Mouse (Mus musculus) pancreas, adult 10 weeks (tissue): ENCODE measurements around the gene Cacng7. TPM values are rescaled to one million over a fixed set of nuclear protein-coding genes. Genes with fewer than 3 reads are reported as not detected.

Source experiments
- polyA plus RNA-seq: library from polyadenylated mRNA; stranded (reverse); fragments of 350-450 nt; fragmentation: Illumina TruSeq; extraction: RNeasy Lipid Tissue Mini Kit (QIAGEN cat#74804); gene quantifications from one replicate; pipeline ENCODE4 v1.2.3, GENCODE M21; 2015; ENCODE audit warnings: low read depth, low replicate concordance; ENCODE audit not compliant: insufficient read depth

Cacng7 gene
- polyA plus RNA-seq, result 2.0 TPM

DNA sequence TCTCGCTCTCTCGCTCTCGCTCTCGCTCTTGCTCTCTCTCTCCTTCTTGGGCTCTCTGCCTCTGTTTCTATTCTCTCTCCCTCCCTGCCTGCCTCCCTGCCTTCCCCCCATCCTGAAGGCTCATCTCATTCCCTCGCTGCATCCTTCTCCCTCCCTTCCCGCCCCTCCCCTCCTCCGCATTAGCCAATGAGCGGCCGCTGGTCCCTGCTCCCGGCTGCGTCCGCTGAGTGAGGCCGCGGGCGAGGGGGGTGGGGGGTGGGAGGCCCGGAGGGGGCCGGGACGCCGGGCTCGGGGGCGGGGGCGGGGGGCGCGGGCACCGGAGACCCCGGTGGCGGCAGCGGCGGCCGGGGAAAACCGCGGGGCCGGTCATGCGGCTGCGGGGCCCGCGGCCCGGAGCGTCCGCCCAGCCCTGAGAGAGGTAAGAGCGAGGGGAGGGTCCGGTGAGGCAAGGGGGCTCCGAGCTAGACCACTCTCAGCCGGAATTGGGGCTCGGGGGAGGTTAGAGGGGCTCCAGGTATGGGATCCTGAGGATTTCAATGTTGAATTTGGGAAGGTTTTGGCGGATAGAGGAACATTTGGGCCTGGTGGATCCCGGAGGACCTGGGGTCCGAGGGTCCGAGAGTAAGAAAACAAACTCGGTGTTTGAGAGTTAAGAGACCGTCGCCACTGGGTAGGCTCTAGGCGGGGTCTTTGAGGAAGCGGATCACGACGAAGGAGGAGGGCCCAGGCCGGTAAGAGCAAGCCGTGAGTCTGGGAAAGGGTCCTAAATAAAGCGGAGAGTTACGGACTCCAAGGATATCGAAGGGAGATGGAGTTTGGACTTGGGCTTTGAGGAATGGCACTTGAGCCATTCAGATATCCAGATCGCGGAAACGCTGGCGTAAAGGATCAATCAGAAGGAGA lies at the start of gene Cacng7:
Cacng7 (plus strand) TSS at position 337 of the 903 bp plus-strand sequence.

DNA sequence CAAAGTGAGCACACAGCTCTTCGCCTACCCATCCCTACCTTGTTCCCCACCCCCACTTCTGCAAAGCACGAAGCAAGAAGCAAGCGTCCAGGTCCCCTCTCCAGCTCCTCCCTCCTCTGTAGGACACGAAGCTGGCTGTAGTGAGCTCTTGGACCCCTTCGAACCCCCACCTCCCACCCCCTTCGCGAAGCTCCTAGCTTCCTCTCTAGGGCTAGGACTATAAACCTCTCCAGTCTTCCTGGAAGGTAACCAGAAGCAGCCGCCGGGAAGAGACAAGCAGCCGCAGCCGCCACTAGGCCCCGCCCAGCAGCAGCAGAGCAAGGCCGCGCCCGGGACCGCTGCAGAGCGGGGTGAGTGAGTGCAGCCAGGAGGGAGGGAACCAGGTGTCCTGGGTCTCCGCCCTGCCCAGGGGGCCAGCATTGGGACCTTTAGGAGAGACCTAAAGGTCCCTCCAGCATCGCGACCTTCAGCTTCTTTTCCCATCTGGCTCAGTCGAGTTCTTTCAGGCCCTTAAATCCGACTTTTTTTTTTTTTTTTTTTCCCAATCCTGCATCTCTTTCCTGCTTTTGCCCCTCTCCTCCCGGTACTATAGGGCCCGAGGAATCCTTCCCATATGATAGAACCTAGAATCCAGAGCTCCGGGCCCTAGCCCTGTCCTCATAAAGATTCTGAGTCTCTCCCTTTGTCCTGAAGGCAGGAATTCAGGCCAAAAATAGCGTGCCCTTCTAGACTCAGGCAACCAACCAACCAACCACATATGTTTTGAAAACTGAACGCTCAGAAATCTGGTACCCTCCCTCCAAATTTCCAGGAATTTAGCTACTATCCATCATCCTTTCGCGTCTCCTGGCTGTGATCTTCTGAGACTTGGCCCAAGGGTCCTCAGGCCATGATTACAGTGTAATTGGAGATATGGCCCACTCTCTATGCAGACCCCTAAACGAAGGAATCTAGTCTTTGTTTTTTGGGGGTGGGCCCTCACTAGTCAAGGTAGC lies 43.5 kb upstream of the Cacng7 start, which contains the start of the genes Myadm and Prkcg:
Myadm (plus strand) TSS at position 105 of the 995 bp plus-strand sequence.
Prkcg (plus strand) TSS at position 204 of the 995 bp plus-strand sequence.

DNA sequence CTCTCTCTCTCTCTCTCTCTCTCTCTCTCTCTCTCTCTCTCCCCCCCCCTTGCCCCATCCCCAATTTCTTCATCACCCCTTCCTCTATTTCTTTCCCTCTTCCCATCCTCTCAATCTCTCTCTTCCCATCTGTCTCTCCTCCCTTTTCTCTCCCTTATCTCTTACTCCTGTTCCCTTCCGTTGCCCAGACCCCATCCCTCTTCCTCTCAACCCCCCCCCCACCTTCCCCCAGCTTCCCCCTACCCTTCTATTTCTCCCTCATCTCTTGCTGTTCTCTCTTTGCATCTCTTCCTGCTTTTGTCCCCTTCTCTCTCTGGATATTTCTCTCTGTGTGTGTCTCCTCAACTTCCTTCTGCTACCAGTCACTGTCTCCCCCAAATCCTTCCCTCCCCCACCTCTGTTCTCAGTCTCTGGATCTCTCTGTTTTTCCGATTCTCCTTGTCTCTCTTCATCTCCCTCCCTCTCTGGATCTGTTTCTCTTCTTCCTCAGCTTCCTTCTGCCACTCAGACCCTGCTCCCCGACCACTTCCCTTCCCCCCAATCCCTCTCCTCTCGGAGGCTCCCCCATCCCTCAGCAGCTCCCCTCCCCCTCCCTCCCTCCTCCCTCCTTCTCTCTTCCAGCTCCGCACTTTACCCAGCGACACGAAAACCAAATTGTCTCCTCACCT lies 57.8 kb downstream of the Cacng7 start, which contains the start of gene Cacng8:
Cacng8 (plus strand) TSS at position 271 of the 668 bp plus-strand sequence.

Other genes with a start within 250 kb of the Cacng7 start
- gene AU018091, start 163.8 kb upstream of the Cacng7 start, polyA plus RNA-seq, result not detected
- gene Nlrp12, start 83.2 kb upstream of the Cacng7 start, polyA plus RNA-seq, result not detected
- 27.3 TPM for gene Myadm, start 43.9 kb upstream of the Cacng7 start, polyA plus RNA-seq
- 0.59 TPM for gene Prkcg, start 43.8 kb upstream of the Cacng7 start, polyA plus RNA-seq
- not detected for gene Cacng8, start 57.7 kb downstream of the Cacng7 start, polyA plus RNA-seq
- gene Cacng6, start 91.2 kb downstream of the Cacng7 start, polyA plus RNA-seq, result not detected
- gene Tarm1, start 169.7 kb downstream of the Cacng7 start, polyA plus RNA-seq, result not detected